Mouse (Mus musculus) retina, postnatal 7 days (tissue): ENCODE measurements around the gene Pgbd5.
A peak's percentile ranks its signal among the peaks of the same experiment; 100 is the strongest.

ENCODE experiments used
- DNase-seq: peaks from one replicate; pipeline ENCODE4 v3.0.0-alpha.2; 2012; ENCODE audit warnings: low read depth, low spot score

Pgbd5 gene

GRCm38 (mm10) chr8:124439558-124439957 is at the start of gene Pgbd5:
Gene Pgbd5, minus strand, starts transcription at chr8:124439658.
- DNase-seq: no peak

- DNase-seq: no peak
These were observed 44.1 kb upstream of the Pgbd5 start for GRCm38 (mm10) chr8:124483356-124484115.

GRCm38 (mm10) chr8:124482790-124483189 is 43.3 kb upstream of the Pgbd5 start:
- DNase-seq: no peak

DNA sequence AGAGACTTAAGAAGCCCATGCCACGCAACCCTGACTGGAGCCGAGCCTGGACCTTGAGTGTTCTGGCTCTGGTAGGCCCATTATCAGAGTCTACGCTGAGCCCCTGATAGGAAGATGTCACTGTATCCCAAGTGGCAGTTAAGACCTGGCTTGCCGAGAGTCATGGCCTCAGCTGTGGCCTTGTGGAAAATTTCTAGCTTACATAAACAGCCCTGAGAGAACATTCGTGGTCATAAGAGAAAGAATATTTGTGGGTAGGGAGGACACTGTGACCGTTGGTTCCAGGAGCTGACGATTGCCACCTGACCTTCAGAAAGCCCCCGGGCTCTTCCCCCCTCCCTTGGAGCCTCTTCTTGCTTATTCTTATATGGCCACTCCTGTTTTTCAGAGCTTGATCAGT is 40.9 kb upstream of the Pgbd5 start:
- DNase-seq: no peak

- DNase-seq: no peak
These were observed 39.8 kb upstream of the Pgbd5 start for GRCm38 (mm10) chr8:124479251-124479650.

DNA sequence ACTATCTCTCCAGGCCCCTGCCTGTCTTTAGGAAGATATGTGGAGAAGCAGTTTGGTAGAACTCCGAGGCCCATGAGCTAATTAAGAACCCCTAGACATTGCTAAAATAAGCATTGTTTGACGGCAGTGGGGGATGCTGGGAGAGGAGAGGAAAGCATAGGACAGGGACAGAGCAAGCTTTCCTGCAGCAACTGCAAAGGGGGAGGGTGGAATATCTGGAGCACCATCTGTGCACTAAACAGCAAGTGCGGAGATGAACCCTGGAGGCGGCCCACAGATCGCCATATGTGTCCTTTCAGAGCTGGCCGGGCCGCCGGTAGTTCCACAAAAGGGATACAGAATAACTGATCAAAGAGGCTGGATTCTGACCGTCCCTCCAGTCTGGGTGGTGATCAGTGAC is 37.2 kb upstream of the Pgbd5 start:
- peak; percentile 23 for DNase-seq

DNA sequence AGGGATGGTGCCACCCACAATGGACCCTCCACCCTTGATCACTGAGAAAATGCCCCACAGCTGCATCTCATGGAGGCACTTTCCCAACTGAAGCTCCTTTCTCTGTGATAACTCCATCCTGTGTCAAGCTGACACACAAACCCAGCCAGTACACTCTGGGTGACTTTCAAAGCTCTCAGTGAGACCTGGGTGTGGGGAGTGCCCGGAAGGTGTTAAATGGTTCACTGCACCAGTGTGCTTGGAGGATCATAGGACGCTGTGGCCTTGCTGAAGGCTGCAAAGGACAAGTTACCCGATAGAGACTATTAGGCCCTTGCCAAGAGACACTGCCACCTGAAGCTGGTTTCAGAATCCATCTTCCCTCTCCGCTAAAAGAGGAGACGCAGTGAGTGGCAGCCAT is 36.2 kb upstream of the Pgbd5 start:
- no peak for DNase-seq

GRCm38 (mm10) chr8:124464641-124465040 is 25.2 kb upstream of the Pgbd5 start:
- no peak for DNase-seq

GRCm38 (mm10) chr8:124463111-124463510 is 23.7 kb upstream of the Pgbd5 start:
- DNase-seq: no peak

GRCm38 (mm10) chr8:124462192-124462591 is 22.7 kb upstream of the Pgbd5 start:
- no peak for DNase-seq

- DNase-seq: no peak
These were observed 21.6 kb upstream of the Pgbd5 start for GRCm38 (mm10) chr8:124461103-124461502.

- no peak for DNase-seq
These were observed 21.2 kb upstream of the Pgbd5 start for GRCm38 (mm10) chr8:124460660-124461059.

DNA sequence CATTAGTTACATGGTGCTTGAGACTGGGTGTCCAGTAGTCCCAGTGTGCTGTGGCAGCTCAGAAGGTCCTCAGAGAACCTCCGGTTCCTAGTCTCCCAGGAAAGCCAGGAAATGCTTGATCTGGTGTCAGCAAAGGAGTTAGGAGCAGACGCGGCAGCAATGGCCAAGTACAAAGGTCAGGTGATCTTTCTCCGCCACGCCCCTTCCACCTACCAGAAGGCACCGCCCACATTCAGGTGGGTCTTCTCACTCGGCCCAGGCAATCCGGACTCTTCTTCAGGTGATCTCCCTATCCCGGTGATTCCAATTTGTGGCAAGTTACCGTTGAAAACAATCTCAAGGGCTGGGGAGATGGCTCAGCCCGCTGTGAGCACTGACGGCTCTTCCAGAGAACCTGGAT is 20.2 kb upstream of the Pgbd5 start:
- DNase-seq: no peak

- DNase-seq: no peak
These were observed 15.9 kb upstream of the Pgbd5 start for GRCm38 (mm10) chr8:124455359-124455758.

DNA sequence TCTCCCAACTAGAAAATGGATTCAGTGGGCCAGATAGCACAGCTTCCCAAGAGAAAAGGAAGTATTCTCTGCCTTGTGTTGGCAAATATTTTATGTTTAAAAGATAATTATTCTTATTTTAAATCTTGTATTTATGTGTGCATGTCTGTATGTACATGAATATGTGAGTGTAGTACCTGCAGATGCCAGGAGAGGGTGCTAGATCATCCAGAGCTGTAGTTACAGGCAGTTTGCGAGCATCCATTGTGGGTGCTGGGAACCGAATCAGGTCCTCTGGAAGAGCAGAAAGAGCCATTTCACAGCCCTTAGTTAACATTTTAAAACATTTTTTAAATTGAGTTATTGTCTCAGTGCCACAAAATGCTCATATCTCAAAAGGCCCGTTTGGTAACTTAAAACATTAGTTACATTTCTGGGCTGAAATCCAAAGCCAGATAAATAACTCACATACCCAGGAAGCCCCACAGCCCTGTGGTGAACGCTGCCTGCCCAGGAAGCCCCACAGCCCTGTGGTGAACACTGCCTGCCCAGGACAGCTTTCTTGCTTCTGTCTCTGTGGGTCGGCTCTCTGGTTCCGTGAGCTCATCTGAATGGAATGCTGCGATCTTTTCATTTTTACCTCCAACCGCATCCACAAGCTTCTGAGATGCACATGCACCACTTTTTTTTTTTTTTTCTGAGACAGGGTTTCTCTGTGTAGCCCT is 10.9 kb upstream of the Pgbd5 start:
- no peak for DNase-seq

DNA sequence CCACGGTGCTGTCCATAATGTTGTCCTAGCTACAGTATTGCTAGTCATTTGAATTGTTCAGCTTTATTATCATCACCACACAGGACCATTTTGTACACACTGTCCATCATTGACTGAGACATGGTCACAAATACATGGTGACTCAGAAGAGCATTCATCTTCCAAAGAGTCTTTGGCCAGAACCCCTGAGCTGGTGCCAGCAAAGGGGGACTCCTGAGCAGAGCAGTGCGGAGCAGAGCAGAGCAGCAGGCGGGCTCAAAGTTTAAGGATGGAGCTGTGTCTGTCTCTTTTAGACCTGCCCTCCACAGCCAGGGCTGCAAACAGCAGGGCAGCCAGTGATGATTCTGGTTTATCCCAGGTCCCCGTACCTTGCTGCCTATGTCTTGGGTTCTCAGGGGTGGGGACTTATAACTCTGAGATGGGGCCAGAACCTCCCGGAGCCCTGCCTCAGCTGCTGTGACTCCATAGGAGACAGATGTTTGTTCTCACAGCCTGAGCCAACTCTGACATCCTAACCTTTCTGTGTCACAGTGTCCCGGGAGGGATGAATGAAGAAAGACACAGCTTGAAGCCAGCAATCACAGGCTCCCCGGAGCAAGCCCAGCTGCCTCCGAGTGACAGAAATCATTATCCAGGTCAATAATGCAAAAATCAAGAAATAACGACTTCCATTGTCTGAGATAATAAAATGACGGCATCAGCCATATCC is 9.7 kb upstream of the Pgbd5 start:
- DNase-seq: no peak

- no peak for DNase-seq
These were observed 2.7 kb downstream of the Pgbd5 start for GRCm38 (mm10) chr8:124436741-124437140.

GRCm38 (mm10) chr8:124435707-124436243 is 3.7 kb downstream of the Pgbd5 start:
- DNase-seq: no peak

GRCm38 (mm10) chr8:124435170-124435569 is 4.3 kb downstream of the Pgbd5 start:
- DNase-seq: no peak

DNA sequence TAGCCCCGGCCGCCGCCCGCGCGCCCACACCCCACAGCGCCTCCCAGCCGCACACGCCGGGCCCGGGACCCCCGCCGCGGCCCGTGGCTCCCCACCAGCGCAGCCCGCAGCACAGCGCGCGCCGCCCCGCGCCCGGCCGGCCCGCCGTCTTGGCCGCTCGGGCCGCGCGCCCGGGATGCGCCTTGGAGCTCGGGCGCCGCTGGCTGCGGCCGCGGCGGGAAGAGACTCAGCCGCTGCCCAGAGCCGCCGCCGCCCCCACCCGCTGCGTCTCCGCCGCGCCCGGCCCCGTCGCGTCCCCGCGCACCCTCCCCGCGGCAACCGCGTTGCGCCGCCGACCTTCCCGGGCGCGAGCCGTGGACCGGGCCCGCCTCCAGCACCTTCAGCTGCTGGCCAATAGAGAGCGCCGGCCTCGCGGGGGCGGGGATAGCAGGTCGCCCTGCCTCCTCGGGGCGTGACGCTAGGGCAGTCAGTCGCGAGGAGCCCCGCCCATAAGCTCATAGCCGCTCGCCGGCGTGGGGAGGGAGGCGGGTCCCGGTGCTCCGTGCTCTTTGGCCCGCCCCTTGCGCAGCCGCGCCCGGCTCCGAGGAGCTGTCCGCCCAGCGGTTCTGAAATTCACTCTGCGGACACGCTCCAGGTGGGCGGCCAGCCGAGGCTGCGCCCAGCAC is 5.2 kb downstream of the Pgbd5 start:
- peak; percentile 93 for DNase-seq

DNA sequence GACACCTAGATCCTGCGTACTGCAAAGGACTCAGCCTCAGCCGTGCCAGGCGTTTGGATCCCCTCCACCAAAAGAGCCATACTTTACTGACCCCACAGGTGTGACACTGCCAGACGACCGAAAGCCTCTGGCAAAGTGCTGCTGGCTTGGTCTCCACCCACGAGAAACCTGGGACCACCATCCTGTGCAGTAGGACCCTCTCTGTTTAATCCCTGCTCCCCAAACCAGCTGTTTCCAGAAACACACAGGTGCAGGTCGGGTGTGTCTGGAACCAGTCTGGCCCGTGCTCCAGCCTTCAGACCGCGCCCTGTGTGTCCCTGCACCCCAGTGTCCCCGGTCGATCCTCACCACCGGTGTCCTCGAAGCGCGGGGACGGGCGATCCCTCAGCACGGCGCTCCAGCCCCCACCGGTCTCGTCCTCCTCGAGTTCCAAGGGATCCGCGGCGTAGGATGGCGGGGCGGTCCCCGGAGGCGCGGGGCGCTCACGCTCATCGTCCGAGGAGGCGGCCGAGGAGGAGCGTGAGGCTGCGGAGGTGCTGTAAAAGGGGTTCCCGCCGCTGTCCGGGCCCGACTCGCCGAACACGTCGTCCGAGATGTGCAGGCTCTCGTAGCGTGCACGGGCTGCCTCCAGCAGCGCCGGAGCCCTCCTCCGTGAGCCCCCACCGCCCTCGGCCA is 5.9 kb downstream of the Pgbd5 start:
- no peak for DNase-seq
